Mouse (Mus musculus) kidney, adult 2 months (tissue): ENCODE results near the gene Clk3. TPM values are rescaled to one million over a fixed set of nuclear protein-coding genes. Genes with fewer than 3 reads are reported as not detected.

ENCODE experiments used
- DNase-seq: peaks from one replicate; pipeline ENCODE4 v3.0.0; 2021
- H3K27ac ChIP-seq: fragments of 200-500 bp; 2 replicates; pipeline ENCODE4 v1.5.1; 2012; ENCODE audit warnings: low read depth, low read length, control low read depth, inconsistent platforms; ENCODE audit not compliant: insufficient read depth
- H3K27me3 ChIP-seq: fragments of 200-500 bp; replicated peaks from 2 replicates; pipeline ENCODE4 v1.6.1; 2012; ENCODE audit warnings: mild to moderate bottlenecking, moderate library complexity, low read length, inconsistent platforms; ENCODE audit not compliant: control insufficient read depth, insufficient read depth
- H3K36me3 ChIP-seq: fragments of 200-500 bp; 2 replicates; pipeline ENCODE4 v1.6.1; 2012; ENCODE audit warnings: mild to moderate bottlenecking, moderate library complexity, low read length, inconsistent platforms; ENCODE audit not compliant: control insufficient read depth, insufficient read depth
- H3K4me1 ChIP-seq: fragments of 200-500 bp; 2 replicates; pipeline ENCODE4 v1.6.1; 2011; ENCODE audit warnings: low read length; ENCODE audit not compliant: control insufficient read depth, insufficient read depth
- H3K4me3 ChIP-seq: fragments of 200-500 bp; 2 replicates; pipeline ENCODE4 v1.5.1; 2011; ENCODE audit warnings: mild to moderate bottlenecking, low read depth, low read length, control low read depth; ENCODE audit not compliant: insufficient read depth
- CTCF ChIP-seq: fragments of 200-500 bp; conservative IDR thresholded peaks from 2 replicates; pipeline ENCODE4 v1.5.1; 2011; ENCODE audit warnings: low read depth, mild to moderate bottlenecking, control low read depth, low read length, moderate library complexity, mixed read lengths; ENCODE audit not compliant: insufficient read depth, insufficient read length
- POLR2A ChIP-seq: fragments of 200-500 bp; IDR thresholded peaks from one replicate; pipeline ENCODE4 v1.6.1; 2011; ENCODE audit warnings: low read depth, low read length, control low read depth
- WGBS: fragments of 180-500 bp; shearing (Covaris S2); methylation state at CpG from one replicate; pipeline ENCODE4 v1.1.7; 2018; 5-methylcytosine and 5-hydroxymethylcytosine counted together
- polyA plus RNA-seq: library from polyadenylated mRNA; depleted of rRNA; stranded (reverse); fragments of >200 nt; gene quantifications from 2 replicates; pipeline ENCODE4 v1.2.3, GENCODE M21; 2012

Gene Clk3
- polyA plus RNA-seq, 1 experiment: 71.1 TPM

DNA sequence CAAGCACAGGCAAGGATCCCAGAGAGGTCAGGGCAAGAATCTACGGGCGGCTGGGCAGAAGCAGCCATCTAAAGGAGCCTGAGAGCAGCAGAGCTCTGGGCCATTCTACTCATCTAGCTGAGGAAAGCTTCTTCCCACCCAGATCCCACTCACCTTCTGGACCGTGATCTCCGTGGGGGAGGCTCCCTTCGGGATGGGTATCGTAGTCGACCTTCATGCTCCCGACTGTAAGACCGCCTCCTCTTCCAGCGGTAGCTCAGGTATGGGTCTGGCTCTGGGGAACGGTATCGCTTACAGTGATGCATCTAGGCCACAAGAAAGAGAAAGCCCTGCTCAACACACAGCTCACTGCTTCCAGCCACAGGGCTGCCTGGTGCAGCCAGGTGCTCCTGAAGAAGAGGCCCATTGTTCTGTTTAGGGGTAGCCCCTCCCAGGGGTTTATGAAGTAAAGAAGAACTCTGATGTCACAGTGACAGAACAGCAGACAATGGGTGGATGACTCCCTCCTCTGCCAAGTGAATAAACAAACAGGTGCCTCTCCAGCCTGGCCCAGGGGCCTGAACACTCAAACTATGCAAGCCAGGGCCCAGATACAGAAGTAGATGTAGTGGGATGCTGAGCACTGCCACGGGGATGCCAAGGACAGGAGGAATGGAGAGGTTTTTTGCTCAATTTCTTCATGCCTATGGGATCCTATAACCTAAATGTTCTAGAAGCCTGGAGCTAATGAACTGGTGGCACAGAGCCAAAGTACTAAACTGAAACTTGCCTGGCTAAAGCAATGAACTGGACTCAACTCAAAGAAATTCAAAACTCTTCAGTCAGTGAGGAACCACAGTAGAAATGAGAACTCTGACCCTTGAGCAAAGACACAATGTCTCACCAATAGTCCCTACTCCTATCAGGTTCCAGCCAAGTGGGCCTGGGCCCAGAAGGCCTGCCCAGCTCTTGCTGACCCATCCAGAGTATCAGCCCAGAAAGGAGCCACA, 3.8 kb downstream of the Clk3 start:
- Histone ChIP-seq H3K36me3 (peaks cover 2% of the 10 kb centered on the region; the same call in 1 of the 2 replicates), H3K4me1 (peaks cover 33% of the 10 kb centered on the region), H3K4me3 (no peak overlapping the region), H3K27me3 (no peaks in the 10 kb centered on the region), H3K27ac (peak overlapping the region; percentile 6; the same call in 1 of the 2 replicates)
- no peak for TF ChIP-seq CTCF
- no peak for TF ChIP-seq POLR2A
- DNase-seq: peak; percentile 82
- 53% methylated on average over 13 of the region's 13 CpGs for WGBS

GRCm38 (mm10) chr9:57760416-57761146, 5.1 kb downstream of the Clk3 start:
- TF ChIP-seq CTCF (no peak), POLR2A (no peak)
- H3K27ac ChIP-seq: no peak overlapping the region
- 95% methylated on average over 24 of the region's 24 CpGs for WGBS
- no peak for DNase-seq
- H3K4me1 ChIP-seq: peaks cover 33% of the 10 kb centered on the region
- no peak overlapping the region for H3K4me3 ChIP-seq
- H3K27me3 ChIP-seq: no peaks in the 10 kb centered on the region
- peaks cover 4% of the 10 kb centered on the region; the same call in 1 of the 2 replicates for H3K36me3 ChIP-seq

DNA sequence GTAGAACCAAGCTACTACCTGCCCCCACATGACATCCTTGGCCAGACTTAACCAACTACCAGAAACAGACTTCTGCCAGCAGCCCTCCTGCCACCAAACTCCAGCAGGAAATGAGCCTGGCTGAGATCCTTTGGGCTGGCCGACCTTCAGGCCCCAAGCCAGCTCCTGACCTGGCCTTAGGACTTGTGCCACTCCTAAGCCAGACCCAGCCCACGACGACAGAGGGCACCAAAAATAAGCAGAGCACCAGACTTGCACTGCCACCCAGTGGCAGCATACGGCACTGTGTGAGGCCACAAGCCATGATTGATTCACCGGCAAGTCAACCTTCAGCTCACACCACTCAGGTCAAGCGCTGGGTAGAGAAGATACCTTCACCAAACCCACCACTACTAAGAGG, 6.4 kb downstream of the Clk3 start:
- 4% methylated on average over 6 of the region's 6 CpGs for WGBS
- DNase-seq: peak; percentile 94
- Histone ChIP-seq H3K4me1 (peaks cover 33% of the 10 kb centered on the region), H3K27me3 (no peaks in the 10 kb centered on the region), H3K36me3 (peaks cover 5% of the 10 kb centered on the region; the same call in 1 of the 2 replicates), H3K4me3 (no peak overlapping the region), H3K27ac (0 out of 2 replicates have a peak overlapping the region, but pooled peaks have one; percentile 3)
- no peak for TF ChIP-seq POLR2A
- TF ChIP-seq CTCF: peak; percentile 99

DNA sequence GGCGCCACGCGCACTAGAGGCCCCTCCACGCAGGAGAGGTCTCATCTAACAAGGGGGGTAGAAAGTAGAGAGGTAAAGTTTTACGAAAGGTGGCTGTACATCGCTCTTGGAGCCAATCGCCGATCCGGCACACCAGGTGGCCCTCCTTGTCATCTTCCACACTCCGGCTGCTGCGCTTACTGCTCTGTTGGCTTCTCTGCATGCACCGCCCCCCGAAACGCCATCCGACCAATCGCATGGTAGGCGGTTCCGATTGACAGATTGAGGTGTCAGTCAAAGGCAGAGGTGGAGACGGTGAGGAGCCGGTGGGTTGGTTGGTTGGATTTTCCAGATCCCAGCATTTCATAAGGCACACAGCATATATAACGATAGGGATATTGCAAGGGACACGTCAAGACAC, 7.1 kb downstream of the Clk3 start:
- H3K36me3 ChIP-seq: peaks cover 10% of the 10 kb centered on the region
- peaks cover 30% of the 10 kb centered on the region for H3K4me1 ChIP-seq
- DNase-seq: no peak
- no peak overlapping the region for H3K27ac ChIP-seq
- 90% methylated on average over 22 of the region's 22 CpGs for WGBS
- TF ChIP-seq CTCF (no peak), POLR2A (no peak)
- no peaks in the 10 kb centered on the region for H3K27me3 ChIP-seq
- no peak overlapping the region for H3K4me3 ChIP-seq

DNA sequence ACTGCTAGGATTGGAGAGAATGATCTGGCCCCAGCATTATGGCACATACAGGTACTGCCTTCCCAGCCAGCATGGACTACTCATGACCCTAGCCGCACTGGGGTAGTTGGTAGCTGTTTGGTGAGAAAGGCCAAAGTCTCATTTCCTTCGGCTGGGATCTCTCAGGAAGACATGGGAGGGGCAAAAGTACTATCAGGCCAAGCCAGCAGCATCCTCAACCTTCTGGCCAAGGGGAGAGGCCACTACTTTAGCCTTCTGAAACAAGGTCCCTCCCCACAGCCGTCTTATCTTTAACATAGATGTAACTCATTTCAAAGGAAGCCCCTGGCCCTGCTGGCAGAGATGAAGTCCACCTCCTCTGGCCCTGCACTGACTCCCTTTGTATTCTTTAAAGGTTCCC, 8.1 kb downstream of the Clk3 start:
- H3K4me1 ChIP-seq: peaks cover 22% of the 10 kb centered on the region
- peak; percentile 51 for DNase-seq
- WGBS: 33% methylated on average over 3 of the region's 3 CpGs
- H3K36me3 ChIP-seq: peaks cover 11% of the 10 kb centered on the region
- no peak for TF ChIP-seq POLR2A
- H3K27ac ChIP-seq: no peak overlapping the region
- H3K27me3 ChIP-seq: no peaks in the 10 kb centered on the region
- H3K4me3 ChIP-seq: no peak overlapping the region

- Histone ChIP-seq H3K4me1 (peaks cover 21% of the 10 kb centered on the region; the same call in 1 of the 2 replicates), H3K4me3 (no peak overlapping the region), H3K27ac (no peak overlapping the region), H3K27me3 (no peaks in the 10 kb centered on the region), H3K36me3 (peaks cover 21% of the 10 kb centered on the region)
- WGBS: 82% methylated on average over 7 of the region's 7 CpGs
- no peak for DNase-seq
- TF ChIP-seq POLR2A (no peak), CTCF (no peak)
These were observed 14.8 kb downstream of the Clk3 start for GRCm38 (mm10) chr9:57750901-57751300.

DNA sequence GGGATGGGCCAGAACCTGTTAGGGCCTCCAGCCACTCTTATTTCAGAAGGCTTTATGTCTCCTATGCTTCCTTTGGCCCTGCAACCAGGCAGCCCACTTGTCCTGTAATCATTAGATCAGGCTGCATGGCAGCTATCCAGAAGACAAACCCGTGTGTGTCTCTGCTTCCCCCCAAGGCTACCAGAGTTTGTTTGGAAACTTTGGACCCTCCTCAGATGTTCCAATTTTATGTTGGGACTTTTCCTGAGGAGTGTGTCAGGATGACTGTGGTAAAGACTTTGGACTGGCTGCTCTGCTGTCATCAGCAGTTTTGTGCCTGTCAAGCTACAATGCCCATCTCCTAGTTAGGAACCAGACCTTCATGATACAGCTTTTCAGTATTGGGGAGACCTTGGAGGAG, 16.8 kb downstream of the Clk3 start:
- Histone ChIP-seq H3K27me3 (no peaks in the 10 kb centered on the region), H3K36me3 (peaks cover 16% of the 10 kb centered on the region), H3K27ac (peak overlapping the region; percentile 65), H3K4me3 (no peak overlapping the region), H3K4me1 (peaks cover 21% of the 10 kb centered on the region; the same call in 1 of the 2 replicates)
- TF ChIP-seq CTCF (no peak), POLR2A (no peak)
- peak; percentile 85 for DNase-seq
- WGBS: 23% methylated on average over 1 of the region's 1 CpGs
